Mouse (Mus musculus) hindbrain, embryonic 13.5 days (tissue): ENCODE measurements around the gene Ank3. TPM values are rescaled to one million over a fixed set of nuclear protein-coding genes. Genes with fewer than 3 reads are reported as not detected.

Experiments used
- ATAC-seq: fragments of 200-750 bp; cut with Nextera tagmentation; 2 replicates; pipeline ENCODE4 v1.8.0; 2017; ENCODE audit warnings: moderate TSS enrichment; ENCODE audit not compliant: low FRiP score
- H3K27ac ChIP-seq: fragments of 300-500 bp; sonication (generic); 2 replicates; pipeline ENCODE4 v1.5.1; 2015; ENCODE audit warnings: inconsistent platforms, mild to moderate bottlenecking, moderate library complexity
- H3K27me3 ChIP-seq: fragments of 300-500 bp; sonication (generic); 2 replicates; pipeline ENCODE4 v1.6.1; 2015; ENCODE audit warnings: mild to moderate bottlenecking, inconsistent platforms
- H3K36me3 ChIP-seq: fragments of 300-500 bp; sonication (generic); 2 replicates; pipeline ENCODE4 v1.6.1; 2015; ENCODE audit warnings: mild to moderate bottlenecking, inconsistent platforms
- H3K4me1 ChIP-seq: fragments of 300-500 bp; sonication (generic); replicated peaks from 2 replicates; pipeline ENCODE4 v1.6.1; 2015; ENCODE audit warnings: inconsistent platforms
- H3K4me2 ChIP-seq: fragments of 300-500 bp; sonication (generic); 2 replicates; pipeline ENCODE4 v1.6.1; 2015; ENCODE audit warnings: inconsistent platforms, mild to moderate bottlenecking, moderate library complexity
- H3K4me3 ChIP-seq: fragments of 300-500 bp; sonication (generic); 2 replicates; pipeline ENCODE4 v1.5.1; 2015; ENCODE audit warnings: mild to moderate bottlenecking, inconsistent platforms
- H3K9ac ChIP-seq: fragments of 300-500 bp; sonication (generic); 2 replicates; pipeline ENCODE4 v1.6.1; 2015; ENCODE audit warnings: mild to moderate bottlenecking, inconsistent platforms
- H3K9me3 ChIP-seq: fragments of 300-500 bp; sonication (generic); 2 replicates; pipeline ENCODE4 v1.6.1; 2016; ENCODE audit warnings: inconsistent platforms
- WGBS: fragments of 180-500 bp; shearing (Covaris S2); methylation state at CpG from one replicate; pipeline ENCODE4 v1.1.7; 2015; 5-methylcytosine and 5-hydroxymethylcytosine counted together
- polyA plus RNA-seq: library from polyadenylated mRNA; unstranded; fragments of >200 nt; fragmentation: Nextera tagmentation; extraction: Ambion mirVana; gene quantifications from 2 replicates; pipeline ENCODE4 v1.2.1, GENCODE M21; 2015

Gene Ank3
- polyA plus RNA-seq, 1 experiment from 2014 or later = 114 TPM

GRCm38 (mm10) chr10:69954657-69955267 lies 556.2 kb downstream of the Ank3 start:
- Histone ChIP-seq H3K4me2 (no peak overlapping the region), H3K9ac (no peak overlapping the region), H3K27me3 (no peaks in the 10 kb centered on the region), H3K27ac (no peak overlapping the region), H3K36me3 (peaks cover 33% of the 10 kb centered on the region), H3K4me1 (0 out of 2 replicates have a peak, but pooled peaks cover 3% of the 10 kb centered on the region), H3K4me3 (no peak overlapping the region), H3K9me3 (no peaks in the 10 kb centered on the region)
- WGBS = 89% methylated on average over 9 of the region's 9 CpGs
- no peak for ATAC-seq

- Histone ChIP-seq H3K36me3 (peaks cover 28% of the 10 kb centered on the region), H3K27me3 (no peaks in the 10 kb centered on the region), H3K4me3 (no peak overlapping the region), H3K4me2 (no peak overlapping the region), H3K27ac (no peak overlapping the region), H3K9me3 (no peaks in the 10 kb centered on the region), H3K4me1 (no peaks in the 10 kb centered on the region), H3K9ac (no peak overlapping the region; the same call in 1 of the 2 replicates)
- ATAC-seq = no peak
- WGBS = 93% methylated on average over 7 of the region's 7 CpGs
Observed at GRCm38 (mm10) chr10:69962226-69962625, 563.7 kb downstream of the Ank3 start.

GRCm38 (mm10) chr10:69962976-69963375 lies 564.4 kb downstream of the Ank3 start:
- Histone ChIP-seq H3K36me3 (peaks cover 28% of the 10 kb centered on the region), H3K4me1 (no peaks in the 10 kb centered on the region), H3K9ac (no peak overlapping the region), H3K4me2 (no peak overlapping the region), H3K9me3 (no peaks in the 10 kb centered on the region), H3K27me3 (no peaks in the 10 kb centered on the region), H3K4me3 (no peak overlapping the region), H3K27ac (no peak overlapping the region)
- no peak for ATAC-seq
- 81% methylated on average over 7 of the region's 7 CpGs for WGBS

GRCm38 (mm10) chr10:69964611-69965010 lies 566.0 kb downstream of the Ank3 start:
- no peak for ATAC-seq
- Histone ChIP-seq H3K36me3 (peaks cover 30% of the 10 kb centered on the region), H3K9me3 (no peaks in the 10 kb centered on the region), H3K27me3 (no peaks in the 10 kb centered on the region), H3K4me3 (no peak overlapping the region), H3K9ac (no peak overlapping the region), H3K4me1 (no peaks in the 10 kb centered on the region), H3K4me2 (no peak overlapping the region), H3K27ac (no peak overlapping the region)
- 11% methylated on average over 5 of the region's 5 CpGs for WGBS

- Histone ChIP-seq H3K4me1 (no peaks in the 10 kb centered on the region), H3K36me3 (peaks cover 29% of the 10 kb centered on the region), H3K27me3 (no peaks in the 10 kb centered on the region), H3K9me3 (no peaks in the 10 kb centered on the region), H3K4me3 (no peak overlapping the region), H3K27ac (no peak overlapping the region), H3K4me2 (no peak overlapping the region), H3K9ac (no peak overlapping the region)
- WGBS = 85% methylated on average over 6 of the region's 6 CpGs
- no peak for ATAC-seq
Observed at GRCm38 (mm10) chr10:69965085-69965484, 566.5 kb downstream of the Ank3 start.

- Histone ChIP-seq H3K27me3 (no peaks in the 10 kb centered on the region), H3K4me3 (no peak overlapping the region), H3K9ac (no peak overlapping the region), H3K36me3 (peaks cover 18% of the 10 kb centered on the region), H3K27ac (no peak overlapping the region), H3K4me1 (no peaks in the 10 kb centered on the region), H3K4me2 (no peak overlapping the region), H3K9me3 (no peaks in the 10 kb centered on the region)
- no peak for ATAC-seq
- WGBS = 98% methylated on average over 4 of the region's 4 CpGs
Observed at GRCm38 (mm10) chr10:69967994-69968393, 569.4 kb downstream of the Ank3 start.

GRCm38 (mm10) chr10:69979636-69980035 lies 581.1 kb downstream of the Ank3 start:
- WGBS = 97% methylated on average over 2 of the region's 2 CpGs
- Histone ChIP-seq H3K36me3 (peaks cover 82% of the 10 kb centered on the region), H3K9me3 (no peaks in the 10 kb centered on the region), H3K27ac (no peak overlapping the region), H3K9ac (no peak overlapping the region), H3K4me3 (no peak overlapping the region), H3K4me1 (no peaks in the 10 kb centered on the region), H3K4me2 (no peak overlapping the region), H3K27me3 (no peaks in the 10 kb centered on the region)
- ATAC-seq = no peak

GRCm38 (mm10) chr10:69981386-69982097 lies 583.0 kb downstream of the Ank3 start:
- Histone ChIP-seq H3K27ac (no peak overlapping the region), H3K27me3 (no peaks in the 10 kb centered on the region), H3K9me3 (no peaks in the 10 kb centered on the region), H3K36me3 (peaks cover 73% of the 10 kb centered on the region), H3K9ac (no peak overlapping the region), H3K4me3 (no peak overlapping the region), H3K4me1 (no peaks in the 10 kb centered on the region), H3K4me2 (no peak overlapping the region)
- WGBS = 77% methylated on average over 21 of the region's 21 CpGs
- ATAC-seq = no peak

GRCm38 (mm10) chr10:69982701-69983100 lies 584.1 kb downstream of the Ank3 start:
- no peaks in the 10 kb centered on the region for H3K27me3 ChIP-seq
- H3K9ac ChIP-seq = no peak overlapping the region
- H3K4me3 ChIP-seq = no peak overlapping the region
- H3K9me3 ChIP-seq = no peaks in the 10 kb centered on the region
- no peaks in the 10 kb centered on the region for H3K4me1 ChIP-seq
- no peak for ATAC-seq
- H3K36me3 ChIP-seq = peaks cover 73% of the 10 kb centered on the region
- no peak overlapping the region for H3K27ac ChIP-seq
- H3K4me2 ChIP-seq = no peak overlapping the region
- WGBS = 98% methylated on average over 4 of the region's 4 CpGs

GRCm38 (mm10) chr10:69987496-69987895 lies 588.9 kb downstream of the Ank3 start:
- no peak for ATAC-seq
- Histone ChIP-seq H3K36me3 (peaks cover 86% of the 10 kb centered on the region), H3K4me1 (no peaks in the 10 kb centered on the region), H3K4me2 (no peak overlapping the region), H3K4me3 (no peak overlapping the region), H3K27ac (no peak overlapping the region), H3K9ac (no peak overlapping the region), H3K9me3 (peaks cover 24% of the 10 kb centered on the region), H3K27me3 (no peaks in the 10 kb centered on the region)
- 97% methylated on average over 11 of the region's 11 CpGs for WGBS

GRCm38 (mm10) chr10:69997082-69997481 lies 598.5 kb downstream of the Ank3 start:
- no peak for ATAC-seq
- Histone ChIP-seq H3K9me3 (0 out of 2 replicates have a peak, but pooled peaks cover 4% of the 10 kb centered on the region), H3K4me3 (no peak overlapping the region), H3K36me3 (peaks cover 79% of the 10 kb centered on the region), H3K9ac (no peak overlapping the region), H3K27me3 (no peaks in the 10 kb centered on the region), H3K4me2 (no peak overlapping the region), H3K27ac (no peak overlapping the region), H3K4me1 (no peaks in the 10 kb centered on the region)
- WGBS = 89% methylated on average over 8 of the region's 8 CpGs

- no peak overlapping the region for H3K27ac ChIP-seq
- no peaks in the 10 kb centered on the region for H3K9me3 ChIP-seq
- H3K4me2 ChIP-seq = no peak overlapping the region
- H3K27me3 ChIP-seq = no peaks in the 10 kb centered on the region
- peaks cover 85% of the 10 kb centered on the region for H3K36me3 ChIP-seq
- ATAC-seq = no peak
- WGBS = 94% methylated on average over 5 of the region's 5 CpGs
- no peak overlapping the region for H3K9ac ChIP-seq
- no peaks in the 10 kb centered on the region for H3K4me1 ChIP-seq
- no peak overlapping the region for H3K4me3 ChIP-seq
Observed at GRCm38 (mm10) chr10:70004058-70004457, 605.5 kb downstream of the Ank3 start.

GRCm38 (mm10) chr10:70004831-70005230 lies 606.3 kb downstream of the Ank3 start:
- peaks cover 85% of the 10 kb centered on the region for H3K36me3 ChIP-seq
- no peaks in the 10 kb centered on the region for H3K27me3 ChIP-seq
- H3K4me1 ChIP-seq = no peaks in the 10 kb centered on the region
- WGBS = 96% methylated on average over 15 of the region's 15 CpGs
- no peak overlapping the region for H3K27ac ChIP-seq
- no peaks in the 10 kb centered on the region for H3K9me3 ChIP-seq
- ATAC-seq = no peak
- H3K9ac ChIP-seq = no peak overlapping the region
- no peak overlapping the region for H3K4me2 ChIP-seq
- no peak overlapping the region for H3K4me3 ChIP-seq
